Mouse (Mus musculus) cortical plate, adult 2 months (tissue): ENCODE measurements around the gene Efnb2.

Experiments used
- CTCF ChIP-seq: fragments of 200-500 bp; IDR thresholded peaks from 2 replicates; pipeline ENCODE4 v1.5.1; 2011; ENCODE audit warnings: mild to moderate bottlenecking, control low read depth, low read length; ENCODE audit not compliant: insufficient read depth; ENCODE audit errors: extremely low read depth
- POLR2A ChIP-seq: fragments of 200-500 bp; IDR thresholded peaks from 2 replicates; pipeline ENCODE4 v1.6.1; 2011; ENCODE audit warnings: mild to moderate bottlenecking, low read length, control low read depth; ENCODE audit not compliant: insufficient read depth; ENCODE audit errors: extremely low read depth

DNA sequence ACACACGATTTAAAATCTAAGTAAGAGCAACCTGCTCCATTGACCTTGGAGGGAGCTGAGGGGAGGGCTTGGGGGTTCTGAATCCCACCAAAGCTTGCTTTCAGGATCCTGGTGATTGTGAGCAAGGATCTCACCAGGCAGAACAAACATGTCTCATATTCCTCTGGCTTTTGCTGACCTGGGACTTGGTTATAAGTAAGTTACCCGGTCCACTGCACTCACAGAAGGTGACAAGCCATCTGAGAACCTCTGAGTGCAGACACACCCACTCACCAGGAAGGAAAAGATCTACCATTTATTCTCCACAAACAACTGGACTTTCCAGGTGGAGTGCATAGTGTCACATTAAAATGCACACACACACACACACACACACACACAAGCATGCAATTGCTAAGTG lies 42.6 kb upstream of the Efnb2 start:
- TF ChIP-seq POLR2A (no peak), CTCF (no peak)
